Mouse (Mus musculus): ENCODE measurements around the gene Mroh2b. TPM values are rescaled to one million over a fixed set of nuclear protein-coding genes. Genes with fewer than 3 reads are reported as not detected.

Mroh2b gene
- polyA plus RNA-seq (2015; fragmentation: Nextera tagmentation; extraction: Ambion mirVana): not detected in 2 replicates

DNA sequence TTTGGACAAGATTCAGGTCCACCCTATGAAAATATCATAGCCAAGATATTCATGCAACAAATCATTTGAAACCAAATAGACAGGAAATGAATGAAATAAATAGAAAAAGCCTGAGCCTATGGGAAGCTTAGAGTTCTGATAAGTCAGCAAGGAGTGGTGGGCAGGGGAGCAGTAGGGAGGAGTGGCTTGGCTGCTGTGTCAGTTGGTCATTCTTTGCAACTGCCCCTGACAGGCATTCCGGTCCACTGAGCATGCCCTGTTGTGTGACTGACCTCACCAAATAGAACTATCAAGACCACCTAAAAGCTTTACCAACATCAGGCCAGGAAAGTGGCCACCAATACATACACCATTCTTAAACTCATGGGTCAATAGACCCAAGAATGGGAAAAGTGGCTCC, at the start of gene Mroh2b:
Mroh2b (plus strand) TSS at position 301 of the 400 bp plus-strand sequence.
- no peak within 1 kb of the TSS for H3K4me2 ChIP-seq (ENCODE audit: low read depth, low read length)
- no peaks in the 10 kb centered on the region for H3K4me1 ChIP-seq (ENCODE audit: control insufficient read depth, insufficient read depth, low read length)
- ATAC-seq (ENCODE audit: insufficient read depth, low FRiP score): no peak
- 84% methylated on average over 1 of the region's 1 CpGs for WGBS
- no peaks in the 10 kb centered on the region for H3K9me3 ChIP-seq (replicated peaks; ENCODE audit: control insufficient read depth, low read length)
- H3K4me3 ChIP-seq (replicated peaks; ENCODE audit: low read length): no peak within 1 kb of the TSS
- H3K36me3 ChIP-seq (ENCODE audit: control insufficient read depth, insufficient read depth, low read length): no peaks in the 10 kb centered on the region
- no peak within 1 kb of the TSS for H3K9ac ChIP-seq (ENCODE audit: low read length)
- no peak within 1 kb of the TSS for H3K27ac ChIP-seq (ENCODE audit: low read length)
- H3K27me3 ChIP-seq (ENCODE audit: control insufficient read depth, insufficient read depth, low read length): no peaks in the 10 kb centered on the region

GRCm38 (mm10) chr15:4850015-4850414, 48.5 kb upstream of the Mroh2b start:
- no peak overlapping the region for H3K4me2 ChIP-seq (ENCODE audit: low read depth, low read length)
- no peak for ATAC-seq (ENCODE audit: insufficient read depth, low FRiP score)
- H3K9me3 ChIP-seq (replicated peaks; ENCODE audit: control insufficient read depth, low read length): no peaks in the 10 kb centered on the region
- H3K27ac ChIP-seq (ENCODE audit: low read length): no peak overlapping the region
- no peak overlapping the region for H3K9ac ChIP-seq (ENCODE audit: low read length)
- no peaks in the 10 kb centered on the region for H3K4me1 ChIP-seq (ENCODE audit: control insufficient read depth, insufficient read depth, low read length)
- no peaks in the 10 kb centered on the region for H3K27me3 ChIP-seq (ENCODE audit: control insufficient read depth, insufficient read depth, low read length)
- no peak overlapping the region for H3K4me3 ChIP-seq (replicated peaks; ENCODE audit: low read length)
- H3K36me3 ChIP-seq (ENCODE audit: control insufficient read depth, insufficient read depth, low read length): no peaks in the 10 kb centered on the region
- 82% methylated on average over 1 of the region's 1 CpGs for WGBS

DNA sequence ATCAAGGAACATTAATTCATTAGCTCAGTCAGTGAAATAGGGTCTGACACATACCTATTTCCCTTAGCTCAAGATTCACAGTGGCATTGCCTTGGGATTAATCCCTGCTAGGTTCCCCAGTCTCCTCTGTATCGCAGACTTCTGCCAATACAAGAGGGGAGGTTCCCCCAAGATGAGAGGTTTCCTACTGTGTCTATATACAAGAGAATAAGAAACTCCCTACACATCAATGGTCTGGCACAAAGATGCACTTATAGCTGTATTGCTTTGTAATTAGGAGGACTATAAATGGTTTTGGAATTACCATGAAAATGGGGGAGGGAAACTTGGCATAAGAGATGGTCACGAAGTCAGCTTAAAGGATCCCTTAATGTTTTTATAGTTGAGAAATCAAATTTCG, 3.6 kb upstream of the Mroh2b start:
- no peaks in the 10 kb centered on the region for H3K36me3 ChIP-seq (ENCODE audit: control insufficient read depth, insufficient read depth, low read length)
- no peaks in the 10 kb centered on the region for H3K27me3 ChIP-seq (ENCODE audit: control insufficient read depth, insufficient read depth, low read length)
- H3K9me3 ChIP-seq (replicated peaks; ENCODE audit: control insufficient read depth, low read length): no peaks in the 10 kb centered on the region
- no peak for ATAC-seq (ENCODE audit: insufficient read depth, low FRiP score)
- H3K27ac ChIP-seq (ENCODE audit: low read length): no peak overlapping the region
- H3K9ac ChIP-seq (ENCODE audit: low read length): no peak overlapping the region
- H3K4me3 ChIP-seq (replicated peaks; ENCODE audit: low read length): no peak overlapping the region
- 66% methylated on average over 3 of the region's 3 CpGs for WGBS
- no peak overlapping the region for H3K4me2 ChIP-seq (ENCODE audit: low read depth, low read length)
- H3K4me1 ChIP-seq (ENCODE audit: control insufficient read depth, insufficient read depth, low read length): no peaks in the 10 kb centered on the region

DNA sequence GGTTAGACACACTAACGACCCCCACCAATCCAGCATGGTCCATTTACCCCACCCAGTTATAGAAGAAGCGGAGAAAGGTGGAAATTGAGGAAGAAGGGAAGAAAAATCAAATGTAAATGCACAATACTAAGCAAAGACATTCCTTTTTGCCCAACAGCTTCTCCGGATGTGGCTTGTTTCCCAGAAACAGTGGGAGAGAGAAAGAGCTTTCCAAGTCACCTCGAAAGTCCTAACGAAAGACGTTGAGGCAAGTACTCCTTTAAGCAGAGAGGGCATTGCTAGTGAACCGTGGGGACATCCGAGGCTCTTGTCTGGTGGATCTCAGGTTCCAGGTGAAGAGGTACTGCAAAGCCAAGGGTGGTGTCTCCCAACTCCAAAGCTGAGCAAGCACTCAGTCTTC, 36.2 kb downstream of the Mroh2b start:
- Histone ChIP-seq H3K4me3 (replicated peaks; ENCODE audit: low read length) (no peak overlapping the region), H3K9ac (ENCODE audit: low read length) (no peak overlapping the region), H3K27ac (ENCODE audit: low read length) (no peak overlapping the region), H3K36me3 (ENCODE audit: control insufficient read depth, insufficient read depth, low read length) (no peaks in the 10 kb centered on the region), H3K4me2 (ENCODE audit: low read depth, low read length) (no peak overlapping the region), H3K9me3 (replicated peaks; ENCODE audit: control insufficient read depth, low read length) (no peaks in the 10 kb centered on the region), H3K4me1 (ENCODE audit: control insufficient read depth, insufficient read depth, low read length) (no peaks in the 10 kb centered on the region), H3K27me3 (ENCODE audit: control insufficient read depth, insufficient read depth, low read length) (no peaks in the 10 kb centered on the region)
- 88% methylated on average over 8 of the region's 8 CpGs for WGBS
- no peak for ATAC-seq (ENCODE audit: insufficient read depth, low FRiP score)

- H3K9ac ChIP-seq (ENCODE audit: low read length): no peak overlapping the region
- 87% methylated on average over 1 of the region's 1 CpGs for WGBS
- no peaks in the 10 kb centered on the region for H3K4me1 ChIP-seq (ENCODE audit: control insufficient read depth, insufficient read depth, low read length)
- H3K9me3 ChIP-seq (replicated peaks; ENCODE audit: control insufficient read depth, low read length): no peaks in the 10 kb centered on the region
- no peaks in the 10 kb centered on the region for H3K36me3 ChIP-seq (ENCODE audit: control insufficient read depth, insufficient read depth, low read length)
- no peak overlapping the region for H3K4me3 ChIP-seq (replicated peaks; ENCODE audit: low read length)
- no peak overlapping the region for H3K4me2 ChIP-seq (ENCODE audit: low read depth, low read length)
- ATAC-seq (ENCODE audit: insufficient read depth, low FRiP score): no peak
- no peaks in the 10 kb centered on the region for H3K27me3 ChIP-seq (ENCODE audit: control insufficient read depth, insufficient read depth, low read length)
- no peak overlapping the region for H3K27ac ChIP-seq (ENCODE audit: low read length)
Measured at GRCm38 (mm10) chr15:4973355-4973754, 74.8 kb downstream of the Mroh2b start.

GRCm38 (mm10) chr15:5002903-5003302, 104.4 kb downstream of the Mroh2b start:
- H3K4me3 ChIP-seq (replicated peaks; ENCODE audit: low read length): no peak overlapping the region
- 36% methylated on average over 2 of the region's 2 CpGs for WGBS
- no peaks in the 10 kb centered on the region for H3K9me3 ChIP-seq (replicated peaks; ENCODE audit: control insufficient read depth, low read length)
- H3K36me3 ChIP-seq (ENCODE audit: control insufficient read depth, insufficient read depth, low read length): no peaks in the 10 kb centered on the region
- no peaks in the 10 kb centered on the region for H3K27me3 ChIP-seq (ENCODE audit: control insufficient read depth, insufficient read depth, low read length)
- no peak overlapping the region for H3K4me2 ChIP-seq (ENCODE audit: low read depth, low read length)
- H3K9ac ChIP-seq (ENCODE audit: low read length): no peak overlapping the region
- H3K4me1 ChIP-seq (ENCODE audit: control insufficient read depth, insufficient read depth, low read length): no peaks in the 10 kb centered on the region
- H3K27ac ChIP-seq (ENCODE audit: low read length): no peak overlapping the region
- no peak for ATAC-seq (ENCODE audit: insufficient read depth, low FRiP score)

DNA sequence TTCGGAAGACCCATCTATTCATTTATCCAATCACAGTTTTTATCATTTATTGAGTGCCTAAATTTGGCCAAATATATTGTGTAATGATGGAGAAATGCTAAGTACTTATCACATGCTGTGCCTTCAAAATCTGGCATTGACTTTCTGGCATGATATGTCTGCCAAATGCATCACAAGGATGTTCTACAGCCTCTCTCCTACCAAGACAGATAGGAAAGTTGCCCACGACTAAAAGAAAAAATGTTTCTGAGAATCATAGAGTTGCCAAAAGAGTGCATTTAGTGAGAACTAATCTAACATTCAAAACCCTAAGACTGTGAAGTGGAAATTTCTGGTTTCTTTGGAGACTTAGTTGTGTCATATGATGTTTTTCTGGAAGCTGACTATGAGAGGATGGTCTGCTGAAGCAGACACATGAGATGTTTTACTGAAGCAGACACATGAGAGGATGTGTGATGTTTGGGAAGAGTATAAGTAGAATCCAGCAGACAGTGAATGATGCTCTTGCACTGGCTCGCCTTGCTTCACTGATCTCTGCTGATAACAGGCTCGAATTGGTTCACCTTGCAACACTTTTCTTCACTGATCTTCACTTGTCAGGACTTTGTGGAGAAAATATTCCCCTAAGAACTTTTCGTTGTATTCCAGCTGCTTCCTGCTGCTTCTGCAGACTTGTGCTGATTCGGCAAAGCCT, 105.1 kb downstream of the Mroh2b start:
- WGBS: 74% methylated on average over 6 of the region's 6 CpGs

GRCm38 (mm10) chr15:5009644-5010107, 111.1 kb downstream of the Mroh2b start:
- Histone ChIP-seq H3K9me3 (replicated peaks; ENCODE audit: control insufficient read depth, low read length) (no peaks in the 10 kb centered on the region), H3K4me3 (replicated peaks; ENCODE audit: low read length) (no peak overlapping the region), H3K27me3 (ENCODE audit: control insufficient read depth, insufficient read depth, low read length) (no peaks in the 10 kb centered on the region), H3K4me1 (ENCODE audit: control insufficient read depth, insufficient read depth, low read length) (no peaks in the 10 kb centered on the region), H3K27ac (ENCODE audit: low read length) (no peak overlapping the region), H3K4me2 (ENCODE audit: low read depth, low read length) (no peak overlapping the region; the same call in 1 of the 2 replicates), H3K9ac (ENCODE audit: low read length) (no peak overlapping the region), H3K36me3 (ENCODE audit: control insufficient read depth, insufficient read depth, low read length) (no peaks in the 10 kb centered on the region)
- 62% methylated on average over 11 of the region's 11 CpGs for WGBS
- no peak; the same call in 1 of the 2 replicates for ATAC-seq (ENCODE audit: insufficient read depth, low FRiP score)

More for the DNA sequence above, 105.1 kb downstream of the Mroh2b start:
- Histone ChIP-seq H3K9me3 (replicated peaks; ENCODE audit: control insufficient read depth, low read length) (no peaks in the 10 kb centered on the region), H3K4me3 (replicated peaks; ENCODE audit: low read length) (no peak overlapping the region), H3K9ac (ENCODE audit: low read length) (no peak overlapping the region), H3K27me3 (ENCODE audit: control insufficient read depth, insufficient read depth, low read length) (no peaks in the 10 kb centered on the region), H3K36me3 (ENCODE audit: control insufficient read depth, insufficient read depth, low read length) (no peaks in the 10 kb centered on the region), H3K4me1 (ENCODE audit: control insufficient read depth, insufficient read depth, low read length) (no peaks in the 10 kb centered on the region), H3K27ac (ENCODE audit: low read length) (no peak overlapping the region), H3K4me2 (ENCODE audit: low read depth, low read length) (no peak overlapping the region)
- ATAC-seq (ENCODE audit: insufficient read depth, low FRiP score): no peak

Measured in stomach, embryonic 16.5 days (tissue).